Mouse (Mus musculus) forebrain, postnatal 0 days (tissue): ENCODE measurements around the gene Xpo4. TPM values are rescaled to one million over a fixed set of nuclear protein-coding genes. Genes with fewer than 3 reads are reported as not detected.

ENCODE experiments used
- ATAC-seq: fragments of 200-750 bp; cut with Nextera tagmentation; 2 replicates; pipeline ENCODE4 v1.8.0; 2017; ENCODE audit warnings: mild to moderate bottlenecking, moderate library complexity
- DNase-seq: peaks from one replicate; pipeline ENCODE4 v3.0.0-alpha.2; 2015
- H3K27ac ChIP-seq: fragments of 300-500 bp; sonication (generic); 2 replicates; pipeline ENCODE4 v1.5.1; 2014; ENCODE audit warnings: low read depth, mild to moderate bottlenecking, antibody characterized with exemption, low read length, moderate library complexity, mixed read lengths
- H3K27me3 ChIP-seq: fragments of 300-500 bp; sonication (generic); 2 replicates; pipeline ENCODE4 v1.6.1; 2014; ENCODE audit warnings: mild to moderate bottlenecking, low read length, mixed read lengths; ENCODE audit not compliant: insufficient read depth
- H3K36me3 ChIP-seq: fragments of 300-500 bp; sonication (generic); 2 replicates; pipeline ENCODE4 v1.6.1; 2014; ENCODE audit warnings: mild to moderate bottlenecking, moderate library complexity; ENCODE audit not compliant: insufficient read depth
- H3K4me1 ChIP-seq: fragments of 300-500 bp; sonication (generic); 2 replicates; pipeline ENCODE4 v1.6.1; 2014; ENCODE audit warnings: antibody characterized with exemption; ENCODE audit not compliant: insufficient read depth
- H3K4me2 ChIP-seq: fragments of 300-500 bp; sonication (generic); 2 replicates; pipeline ENCODE4 v1.6.1; 2014; ENCODE audit warnings: low read depth, mild to moderate bottlenecking, moderate library complexity
- H3K4me3 ChIP-seq: fragments of 300-500 bp; sonication (generic); 2 replicates; pipeline ENCODE4 v1.5.1; 2014; ENCODE audit warnings: low read depth, low read length, mixed read lengths
- H3K9ac ChIP-seq: fragments of 300-500 bp; sonication (generic); 2 replicates; pipeline ENCODE4 v1.6.1; 2014; ENCODE audit warnings: mild to moderate bottlenecking
- H3K9me3 ChIP-seq: fragments of 300-500 bp; sonication (generic); 2 replicates; pipeline ENCODE4 v1.6.1; 2016; ENCODE audit warnings: low read length
- CTCF ChIP-seq: sonication (generic); IDR thresholded peaks from 2 replicates; pipeline ENCODE4 v1.5.1; 2016; ENCODE audit warnings: antibody characterized with exemption, control low read depth, low read depth
- WGBS: fragments of 180-500 bp; shearing (Covaris S2); extraction: QIAGEN DNeasy Blood & Tissue Kit; methylation state at CpG from one replicate; pipeline ENCODE4 v1.1.7; 2014; 5-methylcytosine and 5-hydroxymethylcytosine counted together
- polyA plus RNA-seq: library from polyadenylated mRNA; unstranded; fragments of >200 nt; fragmentation: Nextera tagmentation; extraction: Ambion mirVana; gene quantifications from 2 replicates; pipeline ENCODE4 v1.2.1, GENCODE M21; 2015
- total RNA-seq: library from RNA; depleted of rRNA; stranded (reverse); fragments of >200 nt; gene quantifications from 2 replicates; pipeline ENCODE4 v1.2.3, GENCODE M21; 2014

The Xpo4 gene
- total and polyA plus RNA-seq, 2 experiments from 2014 or later: 8.5 to 18.9 TPM

- Histone ChIP-seq H3K27ac (no peak overlapping the region), H3K9me3 (no peaks in the 10 kb centered on the region), H3K36me3 (no peaks in the 10 kb centered on the region), H3K27me3 (no peaks in the 10 kb centered on the region), H3K4me2 (no peak overlapping the region), H3K4me3 (no peak overlapping the region), H3K4me1 (no peaks in the 10 kb centered on the region), H3K9ac (no peak overlapping the region)
- TF ChIP-seq CTCF: no peak
- DNase-seq: no peak
- 96% methylated on average over 2 of the region's 2 CpGs for WGBS
- ATAC-seq: no peak
These were observed 88.7 kb downstream of the Xpo4 start for GRCm38 (mm10) chr14:57576364-57577060.

- WGBS: 82% methylated on average over 6 of the region's 6 CpGs
- no peaks in the 10 kb centered on the region for H3K27me3 ChIP-seq
- no peaks in the 10 kb centered on the region for H3K36me3 ChIP-seq
- H3K27ac ChIP-seq: no peak overlapping the region
- peaks cover 5% of the 10 kb centered on the region; the same call in 1 of the 2 replicates for H3K4me1 ChIP-seq
- no peaks in the 10 kb centered on the region for H3K9me3 ChIP-seq
- no peak for TF ChIP-seq CTCF
- ATAC-seq: no peak
- no peak overlapping the region for H3K4me2 ChIP-seq
- DNase-seq: no peak
- H3K4me3 ChIP-seq: no peak overlapping the region
- no peak overlapping the region for H3K9ac ChIP-seq
These were observed 90.2 kb downstream of the Xpo4 start for GRCm38 (mm10) chr14:57574792-57575587.

- Histone ChIP-seq H3K4me2 (peak within 1 kb of the TSS; percentile 49), H3K27ac (peak within 1 kb of the TSS; percentile 75), H3K36me3 (no peaks in the 10 kb centered on the region), H3K9me3 (no peaks in the 10 kb centered on the region), H3K9ac (peak within 1 kb of the TSS; percentile 56), H3K4me1 (peaks cover 5% of the 10 kb centered on the region; the same call in 1 of the 2 replicates), H3K4me3 (peak within 1 kb of the TSS; percentile 49), H3K27me3 (no peaks in the 10 kb centered on the region)
- TF ChIP-seq CTCF: no peak
- 8% methylated on average over 35 of the region's 35 CpGs for WGBS
- DNase-seq (peak; percentile 97), ATAC-seq (peak; percentile 100)
These were observed 93.8 kb downstream of the Xpo4 start, which contains the start of gene Eef1akmt1 for GRCm38 (mm10) chr14:57571155-57572133. Eef1akmt1 (minus strand) TSS chr14:57571612.

- no peak overlapping the region for H3K9ac ChIP-seq
- no peaks in the 10 kb centered on the region for H3K9me3 ChIP-seq
- no peaks in the 10 kb centered on the region for H3K27me3 ChIP-seq
- no peak overlapping the region for H3K4me2 ChIP-seq
- no peak for TF ChIP-seq CTCF
- DNase-seq (no peak), ATAC-seq (no peak)
- peaks cover 2% of the 10 kb centered on the region; the same call in 1 of the 2 replicates for H3K4me1 ChIP-seq
- no peak overlapping the region for H3K4me3 ChIP-seq
- no peak overlapping the region for H3K27ac ChIP-seq
- WGBS: 92% methylated on average over 6 of the region's 6 CpGs
- no peaks in the 10 kb centered on the region for H3K36me3 ChIP-seq
These were observed 99.6 kb downstream of the Xpo4 start for GRCm38 (mm10) chr14:57565626-57566025.

GRCm38 (mm10) chr14:57556922-57557321 is 108.3 kb downstream of the Xpo4 start:
- no peaks in the 10 kb centered on the region for H3K36me3 ChIP-seq
- DNase-seq (no peak), ATAC-seq (no peak)
- no peaks in the 10 kb centered on the region for H3K27me3 ChIP-seq
- no peaks in the 10 kb centered on the region for H3K9me3 ChIP-seq
- no peak overlapping the region for H3K4me3 ChIP-seq
- H3K4me2 ChIP-seq: no peak overlapping the region
- 90% methylated on average over 1 of the region's 1 CpGs for WGBS
- TF ChIP-seq CTCF: no peak
- no peak overlapping the region for H3K27ac ChIP-seq
- no peak overlapping the region for H3K9ac ChIP-seq
- no peaks in the 10 kb centered on the region for H3K4me1 ChIP-seq

GRCm38 (mm10) chr14:57555471-57556070 is 109.7 kb downstream of the Xpo4 start:
- no peak for ATAC-seq
- no peaks in the 10 kb centered on the region for H3K9me3 ChIP-seq

More at GRCm38 (mm10) chr14:57555471-57556070, 109.7 kb downstream of the Xpo4 start:
- Histone ChIP-seq H3K27ac (no peak overlapping the region), H3K36me3 (no peaks in the 10 kb centered on the region), H3K4me1 (no peaks in the 10 kb centered on the region), H3K4me2 (no peak overlapping the region), H3K9ac (no peak overlapping the region), H3K4me3 (no peak overlapping the region), H3K27me3 (no peaks in the 10 kb centered on the region)
- TF ChIP-seq CTCF: no peak
- WGBS: 81% methylated on average over 7 of the region's 7 CpGs
- DNase-seq: no peak
